Mouse (Mus musculus): ENCODE data around the gene Zfp867. TPM values are rescaled to one million over a fixed set of nuclear protein-coding genes. Genes with fewer than 3 reads are reported as not detected.
A peak's percentile ranks its signal among the peaks of the same experiment; 100 is the strongest.

Zfp867 gene
- total RNA-seq (2021) = 1 to 10 TPM; 5.7 to 6.1 TPM
- long read RNA-seq, experiment 1, transcript Zfp867-201 (4 exons, 3,412 nt) = major isoform, 15 of 18 reads
- long read RNA-seq, experiment 1, partial matches to known transcripts = 0 of 18 reads
- long read RNA-seq, experiment 1, other reads (novel, unspliced or antisense) = 3 of 18 reads
- long read RNA-seq, experiment 2, transcript Zfp867-201 (4 exons, 3,412 nt) = major isoform, 12 of 15 reads
- long read RNA-seq, experiment 2, partial matches to known transcripts = 0 of 15 reads
- long read RNA-seq, experiment 2, other reads (novel, unspliced or antisense) = 3 of 15 reads

DNA sequence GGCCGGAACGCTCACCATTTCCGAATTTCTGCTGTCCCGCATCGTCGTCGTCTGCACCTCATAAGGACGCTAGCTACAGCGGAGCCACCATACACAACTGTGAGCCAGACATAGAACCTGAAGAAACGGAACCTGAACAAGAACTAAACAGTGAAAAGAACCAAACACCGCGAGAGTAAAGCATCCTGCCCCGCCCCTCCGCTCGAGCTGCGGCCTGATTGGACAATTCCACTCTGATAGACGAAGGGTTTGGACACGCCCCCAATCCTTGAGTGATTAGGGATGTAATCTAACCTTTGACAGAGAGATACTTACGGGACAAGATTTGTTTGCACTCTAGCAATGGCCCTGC is at the start of gene Zfp867:
TSS of gene Zfp867 (minus strand) at position 149 of the 352 bp plus-strand sequence.
- DNase-seq (ENCODE audit: low spot score in 2 of 2) = peak; percentile 82 to 89

DNA sequence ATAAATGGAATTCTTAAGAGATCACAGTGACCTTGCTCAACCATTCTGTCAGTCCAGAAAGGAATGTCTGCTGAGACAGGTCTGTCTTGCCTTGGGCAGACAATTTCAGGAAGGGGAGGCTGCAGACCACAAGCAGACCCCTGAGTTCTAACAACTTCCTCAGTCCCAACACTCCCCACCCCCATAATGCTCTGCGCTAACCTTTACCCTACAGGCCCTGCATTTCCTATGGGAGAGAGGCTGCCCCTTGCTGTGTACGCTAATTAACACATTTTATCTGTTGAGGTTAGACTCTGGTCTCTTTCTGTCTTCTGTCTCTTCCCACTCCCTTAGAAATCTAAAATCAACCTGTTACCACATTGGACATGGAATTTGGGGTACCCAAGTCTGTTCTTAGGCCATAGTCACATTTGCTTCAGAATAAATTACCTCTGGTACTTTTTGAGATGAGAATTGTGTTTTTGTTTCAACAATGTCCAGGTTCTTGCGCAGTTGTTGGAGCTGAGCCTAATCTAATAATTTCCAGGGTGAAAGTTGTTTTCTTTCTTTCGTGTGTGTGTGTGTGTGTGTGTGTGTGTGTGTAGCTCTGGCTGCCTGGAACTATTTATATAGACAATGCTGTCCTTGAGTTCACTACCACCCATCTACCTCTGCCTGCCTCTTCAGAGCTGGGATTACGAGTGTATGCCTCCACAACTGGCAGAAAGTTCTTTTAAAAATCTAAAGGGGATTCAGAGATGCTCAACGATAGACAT is 47.6 kb upstream of the Zfp867 start:
- no peak for DNase-seq (ENCODE audit: low spot score in 2 of 2)

DNA sequence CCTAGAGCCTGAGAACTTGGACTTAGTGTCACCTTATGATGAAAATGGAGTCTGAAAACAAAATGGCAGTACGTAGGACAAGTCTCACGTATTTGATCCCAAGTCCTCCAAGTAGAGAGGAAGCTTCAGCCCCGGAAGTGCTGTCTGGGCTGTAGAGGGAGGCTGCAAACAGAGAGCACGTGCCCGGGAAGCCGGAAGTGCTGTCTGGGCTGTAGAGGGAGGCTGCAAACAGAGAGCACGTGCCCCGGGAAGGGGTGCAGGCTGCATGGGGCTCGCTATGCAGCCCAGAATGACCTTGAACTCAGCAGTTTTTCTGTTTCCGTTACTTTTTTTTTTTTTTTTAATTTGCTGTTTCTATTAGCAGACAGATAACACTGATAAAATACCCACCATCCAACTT is 46.0 kb upstream of the Zfp867 start:
- no peak for DNase-seq (ENCODE audit: low spot score in 2 of 2)

DNA sequence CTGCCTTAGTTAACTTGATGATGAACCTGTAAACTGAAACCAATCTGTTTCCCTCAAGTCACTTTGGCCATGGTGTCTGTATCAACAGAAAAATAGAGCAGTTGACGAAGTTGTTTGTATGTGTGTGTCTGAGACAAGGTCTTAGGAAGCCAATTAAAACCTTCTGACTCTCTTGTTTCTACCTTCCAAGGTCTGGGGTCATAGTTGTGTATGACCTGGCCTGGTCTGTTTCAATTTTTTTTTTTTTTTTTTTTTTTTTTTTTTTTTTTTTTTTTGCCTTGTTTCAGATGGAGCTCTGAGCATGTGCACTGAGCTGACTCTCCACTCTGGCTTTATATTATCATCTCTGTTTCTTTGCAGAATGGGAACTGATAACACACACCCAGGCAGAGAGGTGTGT is 45.2 kb upstream of the Zfp867 start:
- no peak for DNase-seq (ENCODE audit: low spot score in 2 of 2)

DNA sequence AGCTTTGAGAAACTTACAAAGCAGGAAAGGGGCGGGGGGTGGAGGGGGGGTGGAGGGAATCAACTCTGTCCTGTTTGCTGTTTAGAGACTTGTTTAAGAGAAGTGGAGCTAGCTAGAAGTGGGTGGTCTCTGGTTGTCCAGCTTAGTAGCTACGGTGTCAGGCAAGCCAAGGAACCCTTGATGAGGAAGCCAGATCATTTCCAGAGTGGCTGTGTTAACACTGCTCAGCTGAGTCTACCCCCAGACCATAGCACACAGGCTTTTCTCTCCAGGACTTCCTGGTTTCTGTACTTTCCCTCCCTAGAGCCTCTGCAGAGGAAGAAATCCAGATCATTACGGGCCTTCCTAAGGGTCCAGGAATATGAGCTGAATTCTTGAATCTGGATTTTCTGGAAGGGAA is 42.5 kb upstream of the Zfp867 start:
- DNase-seq (ENCODE audit: low spot score in 2 of 2) = no peak

DNA sequence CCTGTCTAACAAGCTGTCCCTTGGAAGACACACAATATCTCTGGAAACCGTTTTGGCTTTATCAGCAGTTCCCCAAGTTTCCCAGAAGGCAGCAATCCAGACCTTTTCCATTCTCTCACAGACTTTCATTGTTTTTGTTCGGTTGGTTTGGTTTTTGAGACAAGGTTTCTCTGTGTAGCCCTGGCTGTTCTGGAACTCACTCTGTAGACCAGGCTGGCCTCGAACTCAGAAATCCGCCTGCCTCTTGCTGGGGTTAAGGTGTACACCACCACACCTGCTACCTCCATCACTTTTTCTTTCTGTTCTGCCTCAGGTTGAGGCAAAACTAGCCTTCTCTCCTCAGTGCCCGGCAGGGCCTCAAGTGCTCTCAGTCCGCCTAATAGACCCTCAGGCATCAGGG is 42.1 kb upstream of the Zfp867 start:
- no peak for DNase-seq (ENCODE audit: low spot score in 2 of 2)

DNA sequence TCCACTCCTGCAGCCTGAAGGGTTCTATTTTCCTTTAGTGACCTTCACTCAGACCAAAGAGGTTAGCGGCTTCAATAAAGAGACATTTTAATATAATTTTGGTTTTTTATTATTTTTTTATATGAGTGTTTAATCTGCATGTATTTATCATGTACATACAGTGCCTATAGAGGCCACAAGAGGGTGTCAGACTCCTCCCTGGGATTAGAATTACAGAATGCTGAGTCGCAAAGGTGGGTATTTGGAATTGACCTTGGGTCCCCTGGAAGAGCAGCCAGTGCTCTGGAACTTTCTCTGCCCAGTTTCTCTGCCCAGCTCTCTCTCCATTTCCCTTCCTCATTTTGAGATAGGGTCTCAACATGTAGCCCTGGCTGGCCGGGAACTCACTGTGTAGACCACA is 41.3 kb upstream of the Zfp867 start:
- no peak for DNase-seq (ENCODE audit: low spot score in 2 of 2)

DNA sequence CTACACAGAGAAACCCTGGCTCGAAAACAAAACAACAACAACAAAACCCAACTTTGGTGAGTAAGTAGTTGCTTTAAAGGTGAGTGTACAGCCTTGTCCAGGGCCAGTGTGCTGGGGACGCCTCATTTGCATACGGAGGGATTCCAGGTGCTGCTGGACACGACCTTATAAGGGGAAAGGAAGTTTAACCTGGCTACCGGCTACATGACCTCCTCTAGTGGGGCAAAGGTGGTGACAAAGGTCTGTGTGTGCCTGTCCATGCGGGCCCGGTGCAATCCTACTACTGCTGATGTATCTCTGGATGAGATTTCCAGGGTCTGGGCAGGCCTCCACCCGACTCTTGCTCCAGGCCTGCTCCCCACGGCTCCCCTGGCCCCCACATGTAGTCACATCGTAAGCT is 40.5 kb upstream of the Zfp867 start:
- no peak for DNase-seq (ENCODE audit: low spot score in 2 of 2)

DNA sequence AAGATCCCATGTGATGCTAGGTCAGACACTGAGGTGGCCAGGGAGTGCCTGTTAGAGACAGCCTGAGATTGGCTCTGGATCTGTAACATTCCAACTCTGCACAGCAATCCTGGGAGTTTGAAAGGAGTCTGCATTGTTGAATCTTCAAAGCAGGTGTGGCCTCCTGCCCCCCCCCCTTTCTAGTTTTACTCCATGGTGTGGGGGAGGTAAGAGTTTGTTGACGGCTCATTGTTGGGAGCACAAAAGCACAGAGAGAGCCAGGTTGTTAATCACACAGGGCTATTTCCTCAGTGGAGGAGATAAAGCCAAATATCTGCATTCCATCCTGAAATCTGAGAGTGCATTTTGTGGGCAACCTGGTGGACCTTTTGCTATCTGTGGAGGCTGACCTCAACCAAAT is 39.3 kb upstream of the Zfp867 start:
- no peak for DNase-seq (ENCODE audit: low spot score in 2 of 2)

DNA sequence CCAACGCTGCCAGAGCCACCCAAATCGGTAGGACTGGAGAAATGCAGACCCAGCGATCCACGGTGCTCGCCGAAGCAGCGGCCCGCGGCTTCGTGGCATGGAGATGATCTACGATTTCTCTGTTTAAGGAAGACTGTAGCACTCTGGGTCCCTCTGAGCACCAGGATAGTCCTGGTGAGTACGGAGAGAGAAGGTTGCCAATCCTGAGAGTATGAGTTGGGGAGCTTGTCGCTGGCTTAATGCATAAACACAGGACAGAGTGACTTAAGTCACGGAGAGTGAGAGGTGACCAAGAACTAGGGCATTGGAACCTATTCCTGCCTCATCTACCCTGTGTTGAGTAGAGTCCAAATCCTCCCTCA is 34.4 kb upstream of the Zfp867 start:
- DNase-seq (ENCODE audit: low spot score in 2 of 2) = no peak

DNA sequence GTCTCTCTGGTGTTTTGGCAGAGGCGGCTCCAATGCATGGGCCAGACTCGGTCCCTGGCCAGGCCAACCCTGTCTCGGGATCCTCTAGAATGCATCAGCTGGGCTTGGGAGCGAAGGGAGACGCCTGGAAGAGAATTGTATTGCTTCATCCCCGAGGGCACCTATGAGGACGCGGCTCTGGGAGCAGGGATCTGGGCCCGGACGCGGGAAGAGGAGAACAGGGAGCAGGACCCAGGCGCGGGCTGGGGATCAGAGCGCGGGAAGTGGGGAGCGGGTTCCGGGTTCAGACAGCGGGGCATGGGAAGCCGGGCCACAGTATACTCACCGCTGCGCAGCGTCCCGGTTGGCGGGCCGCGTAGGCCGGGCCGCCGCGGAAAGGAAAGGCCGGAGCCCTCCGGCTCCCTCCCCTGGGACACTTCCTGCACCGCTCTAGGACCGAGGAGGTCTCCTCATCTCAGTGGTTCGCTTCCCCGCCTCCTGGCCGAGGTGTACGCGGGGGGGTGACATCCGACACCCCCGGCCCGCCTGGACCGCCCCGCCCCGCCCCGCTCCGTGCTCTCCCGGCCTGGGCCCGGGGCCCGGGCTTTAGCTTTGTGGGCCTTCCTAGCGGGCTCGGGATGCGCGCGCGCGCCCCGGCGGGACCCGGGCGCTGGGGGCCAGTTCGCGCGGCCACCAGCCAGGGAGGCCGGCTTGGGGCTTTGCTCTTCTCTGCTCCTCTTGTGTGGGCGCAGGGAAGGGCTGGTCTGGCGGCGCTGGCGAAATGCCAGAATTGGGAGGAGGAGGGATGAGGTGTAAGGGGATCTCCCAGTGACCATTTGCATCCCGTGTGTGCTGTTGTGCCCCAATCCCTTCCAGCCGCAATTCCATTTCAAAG is 33.8 kb upstream of the Zfp867 start:
- peak; percentile 83 to 90 for DNase-seq (ENCODE audit: low spot score in 2 of 2)

DNA sequence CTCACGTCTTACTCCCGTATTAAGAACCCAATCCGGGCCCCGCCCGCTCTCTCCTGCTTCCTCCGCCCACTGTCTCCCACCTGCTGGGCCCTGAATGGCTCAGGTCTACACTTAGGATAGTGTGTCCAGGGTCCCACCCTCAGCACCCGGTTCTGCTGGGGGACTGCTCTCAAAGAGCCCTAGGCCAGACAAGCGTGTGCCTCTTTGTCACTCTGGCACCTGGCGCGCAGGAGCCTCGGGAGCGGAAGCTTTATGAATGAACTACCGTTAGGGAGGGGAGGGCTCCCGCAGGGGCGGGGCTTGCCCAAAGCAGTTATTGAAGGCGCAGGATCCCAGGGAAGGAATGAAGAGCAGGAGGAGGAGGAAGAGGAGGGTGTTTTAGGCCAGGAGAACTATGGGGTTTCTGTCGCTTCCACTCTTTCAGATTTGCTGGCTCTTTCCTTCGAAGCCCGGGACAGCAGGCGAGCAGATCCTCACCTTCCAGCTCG is 33.1 kb upstream of the Zfp867 start:
- peak in 1 of 2 experiments; percentile 59 for DNase-seq (ENCODE audit: low spot score in 2 of 2)

DNA sequence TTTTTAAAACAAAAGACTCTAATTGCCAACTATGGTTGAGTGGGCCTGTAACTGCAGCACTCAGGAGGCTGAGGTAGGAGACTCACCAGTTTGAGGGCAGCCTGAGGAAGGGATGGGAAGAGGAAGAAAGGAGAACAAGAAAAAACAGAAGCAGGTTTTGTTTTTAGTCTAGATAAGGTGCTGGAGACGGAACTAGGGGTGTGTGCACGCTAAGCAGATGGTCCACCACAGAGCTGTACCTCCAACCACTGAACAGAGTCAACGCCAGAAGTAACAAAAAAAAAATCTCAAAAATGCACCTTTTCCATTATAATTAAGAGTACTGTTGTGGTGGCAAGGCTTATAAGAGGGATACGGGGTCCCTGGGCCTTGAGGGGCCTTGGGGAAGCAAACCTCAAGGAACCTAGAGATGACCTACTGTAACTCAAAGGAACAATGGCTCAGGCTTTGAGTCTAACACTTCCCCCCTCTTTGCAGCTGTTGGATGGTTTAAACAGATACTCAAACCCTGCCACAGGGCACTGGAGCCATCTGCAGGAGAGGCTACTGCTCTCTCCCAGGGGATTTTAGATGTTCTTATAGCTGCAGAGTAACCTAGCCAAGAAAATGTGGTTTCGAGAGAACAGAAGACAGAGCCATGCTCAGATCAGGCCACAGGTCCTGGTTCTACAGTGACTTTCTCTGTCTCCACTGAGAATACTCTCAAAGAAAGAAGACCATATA is 29.9 kb upstream of the Zfp867 start:
- DNase-seq (ENCODE audit: low spot score in 2 of 2) = no peak

DNA sequence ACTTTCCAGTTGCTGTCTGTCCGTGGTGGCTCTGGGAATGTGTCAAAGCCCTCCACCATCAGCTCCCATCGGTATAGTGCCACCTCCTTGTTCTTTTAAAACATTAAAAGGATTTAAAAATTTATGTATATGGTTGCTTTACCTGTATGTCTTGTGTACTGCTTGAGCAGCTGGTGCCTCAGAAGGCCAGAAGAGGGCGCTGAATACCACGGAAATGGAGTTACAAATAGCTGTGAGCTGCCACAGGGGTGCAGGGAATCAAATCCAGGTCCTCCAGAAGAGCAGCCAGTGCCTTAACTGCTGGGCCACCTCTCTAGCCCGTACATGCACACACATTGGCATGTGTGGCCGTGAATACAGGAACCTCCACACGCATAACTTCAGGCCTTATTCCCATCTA is 25.5 kb upstream of the Zfp867 start:
- no peak for DNase-seq (ENCODE audit: low spot score in 2 of 2)

DNA sequence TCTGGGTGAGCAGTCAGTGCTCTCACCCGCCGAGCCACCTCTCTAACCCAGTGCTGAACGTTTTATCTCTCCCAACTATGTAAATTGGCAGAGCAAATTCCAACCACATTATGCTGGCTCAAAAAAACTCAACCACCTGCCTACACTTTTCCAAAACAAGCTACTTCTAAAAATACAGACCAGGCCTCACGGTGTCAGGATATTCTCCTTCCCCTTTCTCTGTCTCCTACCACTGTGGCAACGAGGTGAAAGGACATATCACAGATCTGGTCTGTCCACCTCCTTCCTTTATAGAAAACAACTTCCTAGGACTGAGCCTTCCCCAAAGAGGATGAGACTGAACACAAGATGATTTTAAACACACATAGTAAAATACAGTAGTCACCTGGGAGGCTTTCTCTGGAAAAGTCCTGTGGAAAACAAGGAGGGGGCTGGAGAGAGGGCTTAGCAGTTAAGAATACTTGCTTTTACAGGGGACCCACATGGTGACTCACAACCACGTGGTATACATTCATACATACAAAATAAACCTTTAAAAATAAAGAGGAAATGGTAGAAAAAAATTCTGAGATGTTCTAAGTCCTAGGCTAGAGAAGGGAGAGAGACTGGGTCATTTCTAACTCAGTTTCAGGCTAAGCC is 24.5 kb upstream of the Zfp867 start:
- DNase-seq (ENCODE audit: low spot score in 2 of 2) = no peak

DNA sequence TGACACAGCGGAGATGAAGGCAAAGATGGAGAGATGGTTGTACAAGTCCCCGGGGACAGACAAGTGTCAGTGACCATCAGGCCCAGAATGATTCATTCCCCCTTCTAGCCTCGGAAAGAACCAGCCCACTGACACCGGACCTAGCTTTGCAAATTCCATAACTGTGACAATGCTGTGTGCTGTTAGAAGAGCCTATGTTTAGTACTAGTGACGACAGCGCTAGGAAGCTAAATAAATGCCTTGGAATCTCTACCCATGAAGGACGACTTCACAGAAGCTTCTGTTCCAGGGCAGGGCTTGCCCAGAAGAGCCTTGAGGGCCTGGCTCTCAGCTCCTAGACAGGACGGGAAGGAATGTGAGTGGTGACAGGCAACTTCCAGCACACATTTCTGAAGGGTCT is 13.9 kb upstream of the Zfp867 start:
- DNase-seq (ENCODE audit: low spot score in 2 of 2) = no peak

DNA sequence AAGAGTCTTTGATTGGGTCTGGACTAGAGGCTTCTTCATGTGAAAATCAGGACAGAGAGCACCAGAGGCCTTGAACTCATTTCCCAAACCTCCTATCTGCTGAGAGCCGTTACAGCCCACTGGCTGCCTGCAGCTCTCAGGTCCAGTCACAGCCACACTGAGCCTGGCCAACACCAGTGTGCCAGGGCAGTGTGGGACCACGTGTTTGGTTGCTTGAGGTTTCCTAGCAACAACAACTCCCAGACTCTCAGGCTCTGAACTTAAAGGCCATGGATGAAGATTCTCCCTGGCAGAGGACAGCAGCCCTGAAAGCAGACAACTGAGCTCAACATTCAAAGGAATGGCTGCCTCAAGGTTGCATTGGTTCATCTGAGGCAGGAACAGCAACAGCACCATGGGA is 13.4 kb upstream of the Zfp867 start:
- DNase-seq (ENCODE audit: low spot score in 2 of 2) = no peak

DNA sequence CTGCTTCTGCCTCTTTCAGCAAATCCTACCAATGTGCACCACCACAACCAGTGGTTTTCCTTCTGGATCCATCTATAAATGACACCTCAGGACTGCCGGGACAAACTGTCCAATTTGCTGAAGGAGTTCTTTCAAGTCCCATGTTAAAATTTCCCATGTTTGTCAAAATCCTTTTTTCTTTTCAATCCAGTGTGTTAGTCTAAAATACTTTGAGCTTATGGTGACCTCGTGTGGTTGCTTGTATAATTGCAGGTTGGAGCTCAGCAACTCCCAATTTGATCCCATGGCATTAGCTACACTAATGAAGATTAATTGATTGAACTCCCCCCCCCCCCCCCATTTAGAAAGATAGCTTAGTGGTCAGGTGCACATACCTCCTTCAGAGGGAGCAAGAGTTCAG is 10.9 kb upstream of the Zfp867 start:
- DNase-seq (ENCODE audit: low spot score in 2 of 2) = no peak

DNA sequence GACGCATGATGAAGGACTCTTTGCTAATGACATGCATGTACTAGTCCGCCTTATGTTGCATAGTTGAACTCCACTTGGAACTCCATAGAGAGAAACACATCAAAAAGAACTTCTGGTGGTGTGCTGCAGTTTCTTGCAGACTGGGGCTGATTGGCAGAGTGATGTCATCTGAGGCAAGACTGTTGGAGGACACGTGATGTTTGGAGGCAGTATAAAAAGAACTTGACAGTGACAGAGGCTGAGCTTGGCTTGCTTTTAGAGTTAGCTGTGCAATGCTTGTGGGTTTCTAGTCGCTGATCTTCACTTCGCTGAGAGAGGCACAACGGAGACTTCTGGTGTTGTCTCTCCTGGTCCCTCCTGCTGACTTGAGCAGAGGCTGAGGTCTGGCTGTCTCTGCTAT is 5.0 kb upstream of the Zfp867 start:
- DNase-seq (ENCODE audit: low spot score in 2 of 2) = no peak

DNA sequence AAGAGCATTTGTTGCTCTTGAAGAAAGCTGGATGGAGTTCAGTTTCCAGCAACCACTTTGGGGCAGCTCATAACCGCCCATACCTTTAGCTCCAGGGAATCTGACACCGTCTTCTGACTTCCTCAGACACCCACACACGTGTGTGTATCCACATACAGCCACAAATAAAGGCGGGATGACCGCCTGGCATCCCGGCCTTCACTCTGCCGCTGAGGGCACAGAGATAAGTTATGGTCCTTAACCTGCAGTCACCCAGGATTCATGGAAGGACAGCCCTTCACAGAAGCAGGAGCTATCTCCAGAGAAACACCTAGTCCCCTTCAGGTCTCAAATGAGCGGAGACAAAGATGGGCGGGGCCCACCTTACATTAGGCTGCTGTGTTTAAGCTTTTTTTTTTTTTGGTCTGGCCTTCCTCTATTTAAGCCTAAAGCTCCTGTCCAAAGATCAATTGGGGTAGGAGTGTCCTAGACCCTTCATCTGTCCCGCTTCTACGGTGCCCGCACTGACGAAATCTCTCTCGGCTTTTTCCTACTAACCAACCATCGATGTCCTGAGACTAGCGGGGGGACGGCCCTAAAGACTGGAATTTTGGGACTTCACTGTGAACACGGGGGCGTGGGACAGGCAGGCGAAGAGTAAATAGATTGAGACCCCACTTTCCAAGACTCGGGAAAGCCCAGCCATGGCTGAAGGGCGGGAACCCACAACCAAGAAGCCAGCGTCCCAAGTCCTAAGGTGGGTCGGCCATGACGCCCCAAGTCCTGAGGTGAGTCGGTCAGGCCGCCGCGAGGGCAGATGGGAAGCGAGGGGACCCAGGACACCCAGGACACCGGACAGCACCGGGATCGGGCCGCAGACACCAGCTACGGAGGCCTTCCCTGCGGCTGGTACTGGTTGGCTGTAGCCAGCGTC is 605 bp downstream of the Zfp867 start:
- DNase-seq (ENCODE audit: low spot score in 2 of 2) = no peak

Measured in gastrocnemius, postnatal 4 days (tissue).